Mouse (Mus musculus) forebrain, embryonic 16.5 days (tissue): ENCODE measurements at regions not wholly inside any gene's neighbourhood (a gene's known extent, or its start where the extent isn't known, plus 50 kb on each side); places are given as distances from the start of the nearest gene placed in this dataset.

Experiments
- ATAC-seq: fragments of 200-750 bp; cut with Nextera tagmentation; 2 replicates; pipeline ENCODE4 v1.8.0; 2017; ENCODE audit warnings: mild to moderate bottlenecking, moderate library complexity
- H3K27ac ChIP-seq: fragments of 300-500 bp; sonication (generic); 2 replicates; pipeline ENCODE4 v1.5.1; 2014; ENCODE audit warnings: low read length, control low read depth
- H3K27me3 ChIP-seq: fragments of 300-500 bp; sonication (generic); replicated peaks from 2 replicates; pipeline ENCODE4 v1.6.1; 2014; ENCODE audit warnings: low read length; ENCODE audit not compliant: control insufficient read depth, insufficient read depth
- H3K36me3 ChIP-seq: fragments of 300-500 bp; sonication (generic); 2 replicates; pipeline ENCODE4 v1.6.1; 2014; ENCODE audit not compliant: control insufficient read depth, insufficient read depth
- H3K4me1 ChIP-seq: fragments of 300-500 bp; sonication (generic); replicated peaks from 2 replicates; pipeline ENCODE4 v1.6.1; 2014; ENCODE audit warnings: low read length; ENCODE audit not compliant: control insufficient read depth, insufficient read depth
- H3K4me2 ChIP-seq: fragments of 300-500 bp; sonication (generic); 2 replicates; pipeline ENCODE4 v1.6.1; 2014; ENCODE audit warnings: mild to moderate bottlenecking, low read length, control low read depth
- H3K4me3 ChIP-seq: fragments of 300-500 bp; sonication (generic); replicated peaks from 2 replicates; pipeline ENCODE4 v1.5.1; 2014; ENCODE audit warnings: mild to moderate bottlenecking, low read length, control low read depth
- H3K9ac ChIP-seq: fragments of 300-500 bp; sonication (generic); replicated peaks from 2 replicates; pipeline ENCODE4 v1.6.1; 2014; ENCODE audit warnings: low read depth, low read length, control low read depth
- H3K9me3 ChIP-seq: fragments of 300-500 bp; sonication (generic); 2 replicates; pipeline ENCODE4 v1.6.1; 2016; ENCODE audit warnings: low read length; ENCODE audit not compliant: control insufficient read depth
- WGBS: fragments of 180-500 bp; shearing (Covaris S2); extraction: QIAGEN DNeasy Blood & Tissue Kit; methylation state at CpG from one replicate; pipeline ENCODE4 v1.1.7; 2014; 5-methylcytosine and 5-hydroxymethylcytosine counted together

GRCm38 (mm10) chr19:14802909-14803650 lies 205.2 kb upstream of the Tle4 start:
- Histone ChIP-seq H3K9me3 (no peaks in the 10 kb centered on the region), H3K4me3 (no peak overlapping the region), H3K9ac (no peak overlapping the region), H3K4me1 (peaks cover 8% of the 10 kb centered on the region), H3K27ac (no peak overlapping the region), H3K36me3 (no peaks in the 10 kb centered on the region), H3K27me3 (peaks cover 10% of the 10 kb centered on the region; the same call in 1 of the 2 replicates), H3K4me2 (no peak overlapping the region)
- ATAC-seq: no peak
- 19% methylated on average over 5 of the region's 5 CpGs for WGBS

- Histone ChIP-seq H3K9me3 (no peaks in the 10 kb centered on the region), H3K9ac (no peak overlapping the region), H3K27ac (no peak overlapping the region), H3K36me3 (no peaks in the 10 kb centered on the region), H3K27me3 (peaks cover 10% of the 10 kb centered on the region; the same call in 1 of the 2 replicates), H3K4me3 (no peak overlapping the region), H3K4me1 (peaks cover 8% of the 10 kb centered on the region), H3K4me2 (no peak overlapping the region)
- no peak for ATAC-seq
- whole genome bisulfite sequencing: 82% methylated on average over 8 of the region's 8 CpGs
These were observed 203.8 kb upstream of the Tle4 start for GRCm38 (mm10) chr19:14801669-14802068.

DNA sequence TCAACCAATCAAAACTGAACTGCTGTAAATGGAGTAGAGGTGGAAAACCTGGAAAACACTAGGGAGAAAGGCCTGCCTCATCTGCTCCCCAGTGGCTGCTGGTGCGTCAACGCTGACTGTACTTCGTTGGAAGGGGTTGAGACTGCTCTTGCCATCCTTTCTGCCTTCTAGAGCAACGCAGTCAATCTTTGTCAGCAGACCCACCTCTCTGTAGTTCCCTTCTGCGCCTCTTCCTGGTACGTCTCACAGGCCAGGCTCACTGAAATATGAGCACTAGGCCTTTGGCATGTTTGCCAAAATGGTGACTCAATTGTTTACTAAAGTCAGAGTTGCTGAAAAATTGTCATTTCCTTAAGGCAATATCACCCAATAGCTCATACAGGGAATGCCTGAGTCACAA lies 201.2 kb upstream of the Tle4 start:
- Histone ChIP-seq H3K36me3 (no peaks in the 10 kb centered on the region), H3K4me3 (no peak overlapping the region), H3K4me2 (no peak overlapping the region), H3K9me3 (no peaks in the 10 kb centered on the region), H3K4me1 (peaks cover 8% of the 10 kb centered on the region), H3K27ac (no peak overlapping the region), H3K27me3 (peaks cover 10% of the 10 kb centered on the region; the same call in 1 of the 2 replicates), H3K9ac (no peak overlapping the region)
- no peak for ATAC-seq
- WGBS: 92% methylated on average over 6 of the region's 6 CpGs

- Histone ChIP-seq H3K4me3 (no peak overlapping the region), H3K4me1 (peaks cover 6% of the 10 kb centered on the region), H3K27me3 (peaks cover 15% of the 10 kb centered on the region; the same call in 1 of the 2 replicates), H3K4me2 (no peak overlapping the region), H3K9ac (no peak overlapping the region), H3K27ac (no peak overlapping the region), H3K36me3 (no peaks in the 10 kb centered on the region), H3K9me3 (no peaks in the 10 kb centered on the region)
- no peak for ATAC-seq
- WGBS: 82% methylated on average over 7 of the region's 7 CpGs
These were observed 200.6 kb upstream of the Tle4 start for GRCm38 (mm10) chr19:14798417-14798816.

DNA sequence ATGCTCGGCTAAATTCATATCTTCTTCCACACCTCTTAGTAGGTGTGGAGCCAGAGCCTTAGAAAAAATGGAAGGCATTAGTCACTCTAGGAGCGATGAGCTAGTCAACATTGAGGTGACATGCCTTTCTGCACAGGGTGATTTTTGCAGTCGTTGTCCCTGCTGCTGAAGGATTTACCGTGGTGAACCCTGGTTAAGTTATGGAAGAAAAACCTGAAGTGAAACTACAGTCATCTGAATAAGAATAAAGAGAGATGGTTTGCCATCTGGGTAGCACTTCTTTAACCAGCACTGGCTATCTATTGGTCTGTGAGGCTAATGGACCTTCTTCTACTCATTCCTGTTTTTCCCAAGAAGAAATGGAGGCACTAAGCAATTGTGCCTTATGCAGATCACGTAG lies 198.1 kb upstream of the Tle4 start:
- no peak overlapping the region for H3K4me2 ChIP-seq
- H3K4me1 ChIP-seq: no peaks in the 10 kb centered on the region
- WGBS: 87% methylated on average over 5 of the region's 5 CpGs
- no peak overlapping the region for H3K9ac ChIP-seq
- no peak overlapping the region for H3K4me3 ChIP-seq
- H3K27me3 ChIP-seq: peaks cover 17% of the 10 kb centered on the region; the same call in 1 of the 2 replicates
- no peaks in the 10 kb centered on the region for H3K36me3 ChIP-seq
- H3K27ac ChIP-seq: no peak overlapping the region
- ATAC-seq: no peak
- H3K9me3 ChIP-seq: no peaks in the 10 kb centered on the region

DNA sequence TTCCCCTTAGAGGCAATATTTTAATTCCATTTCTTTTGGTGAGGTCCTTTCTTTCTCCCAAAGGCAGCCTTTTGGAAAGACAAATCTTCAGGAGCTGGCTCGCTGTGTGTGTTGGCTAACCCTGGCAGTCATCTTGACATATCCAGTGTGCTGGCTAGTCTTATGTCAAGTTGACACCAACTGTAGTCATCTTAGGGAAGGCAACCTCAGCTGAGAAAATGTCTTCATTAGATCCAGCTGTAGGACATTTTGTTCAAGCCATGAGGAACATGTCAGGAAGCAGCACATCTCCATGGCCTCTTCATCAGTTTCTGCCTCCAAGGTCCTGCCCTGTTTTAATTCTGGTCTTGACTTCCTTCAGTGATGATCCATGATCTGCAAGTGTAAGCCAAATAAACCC lies 192.1 kb upstream of the Tle4 start:
- Histone ChIP-seq H3K4me1 (no peaks in the 10 kb centered on the region), H3K36me3 (no peaks in the 10 kb centered on the region), H3K27ac (no peak overlapping the region), H3K9me3 (no peaks in the 10 kb centered on the region), H3K27me3 (peaks cover 19% of the 10 kb centered on the region; the same call in 1 of the 2 replicates), H3K4me2 (no peak overlapping the region), H3K4me3 (no peak overlapping the region), H3K9ac (no peak overlapping the region)
- ATAC-seq: no peak
- WGBS: 100% methylated on average over 1 of the region's 1 CpGs

GRCm38 (mm10) chr19:14788630-14789029 lies 190.8 kb upstream of the Tle4 start:
- Histone ChIP-seq H3K4me3 (no peak overlapping the region), H3K36me3 (no peaks in the 10 kb centered on the region), H3K4me2 (no peak overlapping the region), H3K27me3 (peaks cover 22% of the 10 kb centered on the region; the same call in 1 of the 2 replicates), H3K9ac (no peak overlapping the region), H3K4me1 (no peaks in the 10 kb centered on the region), H3K9me3 (no peaks in the 10 kb centered on the region), H3K27ac (no peak overlapping the region)
- ATAC-seq: peak; percentile 43; the same call in 1 of the 2 replicates
- WGBS: 68% methylated on average over 4 of the region's 4 CpGs

DNA sequence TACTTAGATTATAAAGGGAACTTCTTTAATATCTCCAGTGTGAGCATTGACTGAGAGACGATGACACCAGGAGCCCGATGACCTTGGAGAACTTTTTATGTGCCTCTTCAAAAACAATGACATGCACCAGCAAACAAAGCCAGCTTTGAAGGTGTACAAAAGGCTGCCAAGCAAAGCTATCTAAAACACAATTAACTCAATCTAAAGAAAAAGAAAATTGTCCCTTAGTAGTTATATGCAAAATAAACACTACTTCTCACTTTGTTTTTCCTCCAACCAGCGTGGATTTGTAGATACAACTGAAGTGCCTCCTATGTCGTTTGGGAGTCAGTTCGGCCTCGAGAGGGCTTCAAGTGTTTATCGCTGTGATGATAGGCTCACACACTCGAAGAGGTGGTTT lies 189.0 kb upstream of the Tle4 start:
- Histone ChIP-seq H3K27me3 (peaks cover 24% of the 10 kb centered on the region; the same call in 1 of the 2 replicates), H3K9ac (no peak overlapping the region), H3K4me1 (no peaks in the 10 kb centered on the region), H3K27ac (no peak overlapping the region), H3K36me3 (no peaks in the 10 kb centered on the region), H3K9me3 (no peaks in the 10 kb centered on the region), H3K4me2 (no peak overlapping the region), H3K4me3 (no peak overlapping the region)
- no peak for ATAC-seq
- 83% methylated on average over 8 of the region's 8 CpGs for WGBS

DNA sequence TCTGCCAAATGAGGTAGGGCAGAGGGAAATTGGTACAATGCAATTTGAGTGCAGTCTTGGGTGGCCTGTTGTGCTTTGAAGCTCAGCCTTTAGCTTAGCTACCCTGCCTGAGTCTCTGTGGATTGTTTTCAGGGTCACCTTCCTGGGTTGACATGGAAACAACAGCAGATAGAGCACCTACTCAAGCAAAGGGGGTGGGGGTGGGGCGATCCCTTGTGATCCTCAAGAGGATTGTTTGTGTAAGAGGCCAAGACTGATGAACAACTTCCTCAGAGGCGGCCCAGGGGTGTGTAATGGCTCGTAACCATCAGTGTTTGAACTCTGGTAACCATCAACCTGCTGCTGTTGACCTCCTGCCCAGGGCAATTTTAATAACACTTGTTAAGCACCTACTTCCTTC lies 187.8 kb upstream of the Tle4 start:
- WGBS: 64% methylated on average over 3 of the region's 3 CpGs
- no peak overlapping the region for H3K27ac ChIP-seq
- no peaks in the 10 kb centered on the region for H3K36me3 ChIP-seq
- no peak overlapping the region for H3K4me2 ChIP-seq
- H3K9me3 ChIP-seq: no peaks in the 10 kb centered on the region
- H3K4me3 ChIP-seq: no peak overlapping the region
- no peak overlapping the region for H3K9ac ChIP-seq
- ATAC-seq: no peak
- H3K4me1 ChIP-seq: no peaks in the 10 kb centered on the region
- peaks cover 26% of the 10 kb centered on the region; the same call in 1 of the 2 replicates for H3K27me3 ChIP-seq
